Mouse (Mus musculus) liver, embryonic 14.5 days (tissue): Measurements from ENCODE around the gene Mcf2l. TPM values are rescaled to one million over a fixed set of nuclear protein-coding genes. Genes with fewer than 3 reads are reported as not detected.
A peak's percentile ranks its signal among the peaks of the same experiment; 100 is the strongest.

Source experiments
- ATAC-seq: fragments of 200-750 bp; cut with Nextera tagmentation; 2 replicates; pipeline ENCODE4 v1.8.0; 2017; ENCODE audit warnings: moderate number of reproducible peaks, mild to moderate bottlenecking, moderate library complexity; ENCODE audit not compliant: insufficient read depth
- DNase-seq, 3 experiments: peaks; one replicate each; pipeline ENCODE4 v3.0.0-alpha.2; 2012 to 2013; ENCODE audit warnings: low read depth in 3 of 3, low spot score in 3 of 3
- H3K27ac ChIP-seq: fragments of 300-500 bp; sonication (generic); 2 replicates; pipeline ENCODE4 v1.5.1; 2014; ENCODE audit warnings: moderate library complexity, mild to moderate bottlenecking, control low read depth, inconsistent platforms
- H3K27me3 ChIP-seq: fragments of 300-500 bp; sonication (generic); 2 replicates; pipeline ENCODE4 v1.6.1; 2014; ENCODE audit warnings: mild to moderate bottlenecking, low read length, moderate library complexity; ENCODE audit not compliant: control insufficient read depth, insufficient read depth
- H3K36me3 ChIP-seq: fragments of 300-500 bp; sonication (generic); replicated peaks from 2 replicates; pipeline ENCODE4 v1.6.1; 2014; ENCODE audit warnings: low read depth; ENCODE audit not compliant: control insufficient read depth, insufficient read depth
- H3K4me1 ChIP-seq, 2 experiments: fragments of 200-500 bp in 1 of 2; fragments of 300-500 bp in 1 of 2; sonication (generic) in 1 of 2; replicated peaks; 2 replicates each; pipeline ENCODE4 v1.6.1; 2012 to 2014; ENCODE audit warnings: antibody characterized with exemption in 1 of 2, inconsistent platforms in 1 of 2, low read length in 1 of 2; ENCODE audit not compliant: control insufficient read depth in 2 of 2, insufficient read depth in 2 of 2
- H3K4me2 ChIP-seq: fragments of 300-500 bp; sonication (generic); 2 replicates; pipeline ENCODE4 v1.6.1; 2014; ENCODE audit warnings: low read depth, mild to moderate bottlenecking, control low read depth, moderate library complexity
- H3K4me3 ChIP-seq, 2 experiments: fragments of 200-500 bp in 1 of 2; fragments of 300-500 bp in 1 of 2; sonication (generic) in 1 of 2; 2 replicates each; pipeline ENCODE4 v1.5.1; 2012 to 2014; ENCODE audit warnings: low read depth in 2 of 2, low read length in 2 of 2, mild to moderate bottlenecking in 2 of 2, control low read depth in 1 of 2, inconsistent platforms in 1 of 2, moderate library complexity in 1 of 2; ENCODE audit not compliant: insufficient read depth in 1 of 2
- H3K9ac ChIP-seq: fragments of 300-500 bp; sonication (generic); replicated peaks from 2 replicates; pipeline ENCODE4 v1.6.1; 2014; ENCODE audit warnings: mild to moderate bottlenecking, control low read depth, moderate library complexity
- H3K9me3 ChIP-seq: fragments of 300-500 bp; sonication (generic); 2 replicates; pipeline ENCODE4 v1.6.1; 2016; ENCODE audit warnings: low read length, mixed read lengths; ENCODE audit not compliant: control insufficient read depth
- CTCF ChIP-seq: IDR thresholded peaks from 2 replicates; pipeline ENCODE4 v1.5.1; 2016; ENCODE audit warnings: antibody characterized with exemption, low read depth, control low read depth
- EP300 ChIP-seq: IDR thresholded peaks from 2 replicates; pipeline ENCODE4 v1.6.1; 2016; ENCODE audit warnings: antibody characterized with exemption, low read depth
- WGBS: fragments of 180-500 bp; shearing (Covaris S2); extraction: QIAGEN DNeasy Blood & Tissue Kit; methylation state at CpG from one replicate; pipeline ENCODE4 v1.1.7; 2014; ENCODE audit not compliant: insufficient replicate concordance; 5-methylcytosine and 5-hydroxymethylcytosine counted together
- polyA plus RNA-seq, 2 experiments: library from polyadenylated mRNA; depleted of rRNA in 1 of 2; stranded (reverse) in 1 of 2; unstranded in 1 of 2; fragments of >200 nt; fragmentation: Nextera tagmentation in 1 of 2; extraction: Ambion mirVana in 1 of 2; gene quantifications; 2 replicates each; pipeline versions ENCODE4 v1.2.1 to v1.2.3; 2012 to 2014

Mcf2l gene
- polyA plus RNA-seq, 2 experiments = 0.44 to 0.72 TPM

DNA sequence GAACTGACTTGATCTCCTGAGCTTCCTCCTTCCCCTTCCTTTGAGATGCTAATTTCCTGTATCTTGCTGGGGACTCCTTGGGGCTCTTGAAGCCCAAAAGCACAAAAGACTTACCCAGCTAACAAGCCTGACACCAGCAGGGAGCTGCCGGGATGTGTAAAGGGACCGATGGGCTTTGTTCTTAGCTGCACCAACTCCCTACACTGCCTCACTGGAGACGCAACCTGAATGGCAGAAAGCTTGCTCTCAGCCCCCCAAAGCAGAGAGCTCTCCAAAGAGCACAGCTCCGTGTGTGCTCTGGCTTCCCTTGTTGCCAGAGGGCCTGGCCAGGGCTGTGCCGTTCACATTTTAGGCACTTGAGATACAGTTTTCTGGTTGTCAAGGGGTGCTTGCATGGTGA, 2.1 kb upstream of the Mcf2l start:
- no peak for ATAC-seq
- H3K9ac ChIP-seq = no peak overlapping the region
- 30% methylated on average over 5 of the region's 5 CpGs for whole genome bisulfite sequencing
- TF ChIP-seq CTCF (no peak), EP300 (no peak)
- H3K27ac ChIP-seq = no peak overlapping the region
- H3K4me3 ChIP-seq = no peak overlapping the region
- no peak for DNase-seq
- H3K4me1 ChIP-seq = no peaks in the 10 kb centered on the region
- H3K9me3 ChIP-seq = no peaks in the 10 kb centered on the region
- no peaks in the 10 kb centered on the region for H3K36me3 ChIP-seq
- peaks cover 15% of the 10 kb centered on the region for H3K27me3 ChIP-seq
- no peak overlapping the region for H3K4me2 ChIP-seq

DNA sequence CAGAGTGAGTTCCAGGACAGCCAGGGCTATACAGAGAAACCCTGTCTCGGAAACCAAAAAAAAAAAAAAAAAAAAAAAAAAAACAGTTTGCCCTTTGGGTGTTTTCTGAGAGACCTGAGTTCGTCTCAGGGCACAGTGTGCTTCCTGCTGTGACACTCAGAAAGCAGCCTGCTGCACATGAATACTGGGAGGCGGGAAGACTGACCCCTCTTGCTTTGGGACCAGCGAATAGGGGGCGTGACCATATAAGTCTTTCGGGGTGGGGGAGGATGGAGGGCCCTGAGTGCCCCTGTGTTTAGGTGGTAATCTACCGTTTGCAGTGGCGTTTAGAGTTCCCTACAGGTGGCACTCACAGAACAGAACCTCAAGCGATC, 636 bp upstream of the Mcf2l start:
- ATAC-seq (no peak), DNase-seq (no peak)
- 6% methylated on average over 9 of the region's 9 CpGs for WGBS
- H3K9ac ChIP-seq = no peak overlapping the region
- H3K27ac ChIP-seq = no peak overlapping the region
- no peaks in the 10 kb centered on the region for H3K36me3 ChIP-seq
- no peaks in the 10 kb centered on the region for H3K4me1 ChIP-seq
- no peaks in the 10 kb centered on the region for H3K9me3 ChIP-seq
- H3K27me3 ChIP-seq = peaks cover 15% of the 10 kb centered on the region
- TF ChIP-seq EP300 (no peak), CTCF (no peak)
- H3K4me3 ChIP-seq = peak overlapping the region in 1 of 2 experiments; percentile 43; a peak in 1 of 4 replicates
- H3K4me2 ChIP-seq = peak overlapping the region; percentile 62

DNA sequence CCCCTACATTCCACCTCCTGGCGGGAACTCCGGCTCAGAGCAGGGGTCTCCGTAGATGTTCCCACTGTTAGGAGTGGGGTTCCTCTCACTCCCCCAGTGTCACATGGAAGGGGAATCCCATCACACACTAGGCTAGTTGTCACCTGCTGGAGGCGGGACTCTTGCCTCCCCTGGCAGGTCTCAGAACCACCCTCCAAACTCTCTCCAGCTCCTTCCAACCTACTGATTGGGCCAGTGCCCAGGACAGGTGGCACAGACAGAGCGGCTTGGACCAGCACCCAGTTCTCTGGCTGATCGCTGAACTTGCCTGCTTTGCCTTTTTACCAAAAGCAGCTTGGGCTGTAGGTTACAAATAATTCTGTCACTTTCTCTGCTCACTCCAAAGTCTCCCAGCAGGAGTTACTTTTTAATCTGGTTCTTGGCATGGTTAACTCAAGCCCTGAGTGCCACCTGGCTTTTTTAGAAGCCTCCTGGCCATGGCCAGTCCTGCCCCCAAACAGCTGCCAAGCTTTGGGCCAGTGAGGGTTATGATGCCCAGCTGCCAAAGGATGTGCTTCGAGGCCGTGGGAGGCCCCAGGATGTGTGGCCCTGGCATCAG, 687 bp downstream of the Mcf2l start:
- H3K4me2 ChIP-seq = peak overlapping the region; percentile 62
- H3K27ac ChIP-seq = no peak overlapping the region
- TF ChIP-seq EP300 (no peak), CTCF (no peak)
- H3K9ac ChIP-seq = no peak overlapping the region
- H3K4me1 ChIP-seq = no peaks in the 10 kb centered on the region
- H3K9me3 ChIP-seq = no peaks in the 10 kb centered on the region
- H3K36me3 ChIP-seq = no peaks in the 10 kb centered on the region
- peaks cover 15% of the 10 kb centered on the region for H3K27me3 ChIP-seq
- 29% methylated on average over 8 of the region's 8 CpGs for WGBS
- DNase-seq = no peak
- no peak for ATAC-seq
- peak overlapping the region in 1 of 2 experiments; percentile 43; a peak in 2 of 4 replicates for H3K4me3 ChIP-seq

DNA sequence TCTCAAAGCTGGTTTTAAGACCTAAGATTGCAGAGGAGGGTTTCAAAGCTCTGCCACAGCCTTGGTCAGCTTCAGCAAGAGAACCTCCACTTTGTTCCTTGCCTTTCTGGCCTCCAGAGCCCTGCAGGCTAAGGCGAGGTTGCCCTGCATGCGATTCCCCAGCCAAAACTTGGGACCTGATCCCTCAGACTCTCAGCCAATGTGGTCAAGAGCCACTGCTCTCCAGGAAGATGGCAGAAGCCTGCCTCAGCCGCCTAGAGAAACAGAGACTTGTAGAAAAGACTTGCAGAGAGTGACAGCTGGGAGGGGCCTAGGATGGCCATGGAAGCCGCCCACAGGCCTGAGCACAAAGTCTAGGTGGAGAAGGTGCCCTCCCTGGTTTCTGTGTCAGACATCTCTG, 1.4 kb downstream of the Mcf2l start:
- peaks cover 15% of the 10 kb centered on the region for H3K27me3 ChIP-seq
- 54% methylated on average over 4 of the region's 4 CpGs for WGBS

DNA sequence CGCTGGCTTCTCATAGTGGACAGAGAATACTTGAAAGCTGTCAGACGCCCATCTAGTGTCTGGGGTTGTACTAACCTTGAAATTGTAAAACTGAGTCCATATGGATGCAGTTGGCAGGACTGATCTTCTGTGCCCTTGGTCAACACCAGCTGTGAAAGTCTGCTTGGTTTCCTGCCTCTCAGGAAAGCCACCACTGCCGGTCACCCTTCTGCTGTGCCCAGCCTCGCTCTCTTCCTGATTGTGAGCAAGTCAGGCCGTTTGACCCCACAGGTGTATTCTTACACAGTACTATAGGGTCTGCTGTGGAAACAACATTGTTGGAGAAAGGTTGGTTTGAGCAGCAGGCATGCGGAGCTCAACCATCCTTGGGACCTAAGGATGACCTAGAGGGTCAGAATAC, 3.5 kb downstream of the Mcf2l start:
- TF ChIP-seq EP300 = no peak
- no peak for TF ChIP-seq CTCF
- 45% methylated on average over 6 of the region's 6 CpGs for WGBS
- Histone ChIP-seq H3K27me3 (peaks cover 12% of the 10 kb centered on the region), H3K27ac (no peak overlapping the region), H3K9ac (no peak overlapping the region), H3K4me3 (no peak overlapping the region), H3K4me1 (no peaks in the 10 kb centered on the region), H3K4me2 (no peak overlapping the region), H3K9me3 (no peaks in the 10 kb centered on the region), H3K36me3 (no peaks in the 10 kb centered on the region)
- ATAC-seq = no peak
- DNase-seq = no peak

More for the DNA sequence above, 1.4 kb downstream of the Mcf2l start:
- no peaks in the 10 kb centered on the region for H3K9me3 ChIP-seq
- no peak overlapping the region for H3K27ac ChIP-seq
- no peak overlapping the region for H3K4me3 ChIP-seq
- H3K4me1 ChIP-seq = no peaks in the 10 kb centered on the region
- H3K36me3 ChIP-seq = no peaks in the 10 kb centered on the region
- no peak for ATAC-seq
- TF ChIP-seq CTCF = no peak
- TF ChIP-seq EP300 = no peak
- H3K9ac ChIP-seq = no peak overlapping the region
- DNase-seq = no peak
- H3K4me2 ChIP-seq = no peak overlapping the region
